Mouse (Mus musculus) neural tube, embryonic 10.5 days (tissue): ENCODE results near the gene Tfap2a.

Experiments
- DNase-seq: peaks from one replicate; pipeline ENCODE4 v3.0.0-alpha.2; 2017; ENCODE audit warnings: low spot score; ENCODE audit errors: extremely low spot score

The Tfap2a gene

DNA sequence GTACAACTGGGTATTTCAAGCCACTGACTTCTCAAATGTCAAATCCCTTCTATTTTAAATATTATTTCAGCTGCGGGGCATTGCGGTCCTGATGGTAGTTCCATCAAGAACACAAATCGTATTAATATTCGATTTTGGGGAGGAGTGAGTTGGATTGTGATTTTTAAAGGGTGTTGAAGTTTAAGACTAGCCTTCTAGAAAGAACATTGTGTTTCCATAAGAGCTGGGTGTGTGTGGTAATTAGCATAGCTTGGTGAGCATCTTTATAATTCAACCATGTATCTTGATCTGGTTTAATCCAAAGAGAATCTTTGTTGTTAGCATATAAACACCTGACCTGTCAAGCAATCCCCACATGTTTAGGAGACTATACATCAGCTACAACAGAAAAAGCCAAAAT is 24.9 kb downstream of the Tfap2a start:
- no peak for DNase-seq

DNA sequence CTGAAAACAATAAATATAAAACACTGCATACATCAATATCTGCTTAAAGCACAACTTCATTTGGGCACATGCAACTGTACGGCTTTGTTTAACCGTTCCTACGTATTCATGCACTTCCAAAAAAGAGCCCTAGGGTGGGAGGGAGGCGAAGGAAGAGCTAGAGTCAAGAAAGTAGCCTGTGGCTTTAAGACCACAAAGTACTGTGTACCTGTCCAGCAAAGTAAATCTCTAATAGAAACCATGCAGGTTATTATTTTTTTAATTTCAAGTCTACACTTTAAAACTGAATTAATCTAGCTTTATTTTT is 25.7 kb downstream of the Tfap2a start:
- no peak for DNase-seq

DNA sequence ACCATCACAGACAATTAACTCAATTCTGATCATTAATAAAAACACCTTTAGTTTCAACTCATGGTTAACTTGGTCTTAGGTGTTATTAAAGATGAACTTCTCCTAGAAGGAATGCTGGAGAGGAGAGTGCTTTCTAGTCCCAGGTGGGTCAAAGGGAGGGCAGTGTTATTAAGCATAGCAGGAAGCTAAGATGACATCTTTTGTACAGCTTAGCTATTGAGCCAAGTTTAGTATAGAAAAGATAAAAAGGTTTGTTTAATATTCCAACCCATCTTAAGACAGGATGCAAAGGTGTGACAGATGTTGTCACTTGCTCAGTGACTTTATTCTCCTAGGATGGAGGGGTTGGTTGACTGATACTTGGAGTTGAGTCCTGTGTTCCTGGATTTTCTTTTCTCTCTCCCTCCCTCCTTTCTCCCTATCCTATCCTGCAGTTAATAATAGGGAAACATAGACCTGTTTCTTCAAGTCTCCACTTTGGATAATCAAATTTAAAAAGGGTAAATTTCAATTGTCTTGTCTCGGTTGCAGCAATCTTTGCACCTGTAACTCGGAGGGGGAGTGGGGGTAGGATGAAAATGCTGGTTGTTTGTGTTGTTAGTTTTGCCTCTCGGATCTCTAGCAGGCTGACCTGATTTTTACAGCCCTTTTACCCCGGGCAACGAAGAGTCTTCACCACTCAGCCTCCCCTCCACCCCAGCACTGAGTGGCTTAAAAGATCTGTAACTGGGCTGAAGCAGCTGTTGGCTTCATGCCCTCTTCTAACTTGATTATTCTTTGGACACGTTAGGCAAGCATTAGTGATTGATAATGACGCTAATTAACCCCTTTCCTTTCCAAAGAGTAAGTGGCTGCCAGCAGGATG is 26.3 kb downstream of the Tfap2a start:
- DNase-seq = peak; percentile 27

DNA sequence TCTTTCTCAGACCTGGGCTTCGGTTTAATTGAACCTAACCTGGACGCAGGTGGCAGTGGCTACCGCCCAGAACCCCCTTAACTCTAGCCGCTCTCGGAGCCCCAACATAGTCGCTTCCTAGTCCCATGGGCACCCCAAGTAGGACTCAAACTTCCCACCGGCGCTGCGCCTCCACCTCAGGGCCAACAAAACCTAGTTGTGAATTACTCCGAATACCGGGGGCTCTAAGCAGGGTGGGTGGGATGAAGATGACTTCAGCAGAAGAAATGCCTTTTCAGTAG is 28.2 kb downstream of the Tfap2a start:
- DNase-seq = peak; percentile 50

DNA sequence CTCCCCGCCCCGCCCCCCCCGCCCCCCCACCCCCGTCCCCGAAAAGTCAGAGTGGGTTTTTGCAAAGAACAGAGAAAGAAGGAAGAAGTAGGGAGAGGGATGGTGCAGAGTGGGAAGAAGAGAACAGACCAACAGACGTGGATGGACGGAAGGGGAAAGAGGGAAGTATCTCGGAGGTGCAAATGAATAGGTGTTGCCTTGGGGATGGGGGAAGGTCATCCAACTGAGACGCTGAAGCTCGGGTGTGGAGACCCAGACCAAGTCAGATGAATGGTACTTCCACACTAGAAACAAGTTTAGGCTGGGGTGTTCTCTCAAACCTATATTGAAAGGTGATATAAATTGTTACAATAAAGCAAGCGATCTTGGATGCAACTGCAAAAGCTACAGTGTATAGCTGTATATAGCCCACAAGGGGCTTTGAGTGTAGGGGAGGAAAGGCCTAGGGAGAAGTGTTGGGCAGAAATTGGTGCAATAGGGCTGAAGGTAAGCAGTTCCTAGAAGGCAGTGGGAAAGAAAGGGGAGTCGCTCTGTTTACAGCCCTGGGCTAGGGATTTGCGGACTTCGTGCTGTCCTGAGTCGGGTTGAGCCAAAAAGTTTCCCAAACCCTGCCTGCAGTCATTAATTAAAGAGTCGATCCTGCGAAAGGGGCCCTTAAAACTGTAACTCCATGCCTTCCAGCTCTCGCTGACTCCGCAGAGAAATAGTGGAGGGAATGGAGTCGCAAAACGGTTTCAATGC is 28.7 kb downstream of the Tfap2a start:
- peak; percentile 42 for DNase-seq

DNA sequence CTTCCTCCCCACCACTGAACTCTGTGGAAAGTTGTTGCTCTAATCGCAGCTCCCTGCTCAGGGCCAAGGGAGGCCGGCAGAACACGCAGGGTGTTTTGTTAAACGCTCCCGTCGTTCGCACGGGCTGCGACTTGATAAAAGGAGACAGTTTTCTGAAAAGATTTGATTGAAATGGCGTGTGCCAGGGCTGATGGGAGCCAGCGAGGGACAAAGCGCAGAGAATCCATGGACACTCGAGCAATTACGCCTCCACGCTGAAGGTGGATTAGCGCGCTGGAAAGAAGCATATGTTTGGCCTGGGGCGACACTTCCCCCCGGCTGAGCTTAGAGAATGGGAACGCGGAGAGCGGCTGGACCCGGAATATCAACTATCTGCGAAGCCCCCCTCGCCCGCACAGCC is 29.3 kb downstream of the Tfap2a start:
- peak; percentile 57 for DNase-seq

DNA sequence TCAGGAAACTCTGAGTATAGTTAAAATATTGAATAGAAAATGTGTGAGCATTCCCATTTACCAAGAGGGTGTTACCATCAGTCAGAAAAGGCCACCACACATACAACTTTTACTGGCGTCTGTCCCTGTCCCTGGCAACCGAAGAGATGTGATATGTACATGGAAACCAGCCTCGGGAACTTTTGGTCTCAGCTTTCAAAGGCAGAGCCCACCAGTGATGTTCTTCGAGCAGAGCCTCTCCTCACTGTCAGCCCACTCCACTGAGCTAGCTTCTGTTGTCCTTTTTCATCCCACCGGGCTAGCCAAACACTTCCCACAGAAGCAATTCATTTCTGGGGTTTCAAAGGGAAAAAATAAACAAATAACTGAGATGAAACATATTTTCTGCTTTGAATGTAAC is 29.9 kb downstream of the Tfap2a start:
- DNase-seq = peak; percentile 37

DNA sequence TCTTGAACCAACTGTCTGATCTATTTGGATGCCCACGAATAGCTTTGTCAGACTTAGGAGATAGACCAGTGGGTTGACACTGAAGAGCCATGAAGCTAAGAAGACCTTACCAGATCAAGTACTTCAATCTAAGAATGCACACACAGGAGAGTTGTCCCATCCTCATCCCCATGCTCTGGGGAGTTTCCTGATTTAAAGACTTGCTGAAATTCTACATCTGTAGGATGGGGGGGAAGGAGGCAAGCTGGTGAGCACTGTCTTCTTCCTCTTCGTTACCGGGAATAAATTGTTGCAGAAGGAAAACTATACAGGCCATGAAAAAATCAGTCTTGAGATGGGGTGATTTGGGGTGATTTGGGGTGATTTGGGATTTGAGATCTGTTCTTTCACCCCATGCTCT is 30.5 kb downstream of the Tfap2a start:
- DNase-seq = peak; percentile 23

DNA sequence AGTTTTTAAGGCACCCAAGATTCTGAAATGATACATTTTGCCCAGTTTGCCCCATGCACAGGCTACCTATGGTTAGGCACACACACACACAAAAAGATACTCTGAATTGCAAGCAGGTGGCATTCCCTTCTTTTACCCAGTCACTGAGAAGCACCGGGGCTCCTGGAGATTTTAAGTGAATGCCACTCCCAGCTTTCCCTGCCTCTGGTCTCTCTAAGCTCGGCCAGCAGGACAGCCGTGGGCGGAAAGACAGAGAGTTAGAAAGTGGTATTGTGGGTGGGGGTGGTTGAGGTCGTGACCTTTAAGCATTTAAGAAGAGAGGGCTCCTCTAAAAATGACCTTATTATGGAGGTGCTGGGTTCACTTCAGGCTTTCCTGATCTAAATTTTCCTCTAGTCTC is 31.6 kb downstream of the Tfap2a start:
- DNase-seq = peak; percentile 23

DNA sequence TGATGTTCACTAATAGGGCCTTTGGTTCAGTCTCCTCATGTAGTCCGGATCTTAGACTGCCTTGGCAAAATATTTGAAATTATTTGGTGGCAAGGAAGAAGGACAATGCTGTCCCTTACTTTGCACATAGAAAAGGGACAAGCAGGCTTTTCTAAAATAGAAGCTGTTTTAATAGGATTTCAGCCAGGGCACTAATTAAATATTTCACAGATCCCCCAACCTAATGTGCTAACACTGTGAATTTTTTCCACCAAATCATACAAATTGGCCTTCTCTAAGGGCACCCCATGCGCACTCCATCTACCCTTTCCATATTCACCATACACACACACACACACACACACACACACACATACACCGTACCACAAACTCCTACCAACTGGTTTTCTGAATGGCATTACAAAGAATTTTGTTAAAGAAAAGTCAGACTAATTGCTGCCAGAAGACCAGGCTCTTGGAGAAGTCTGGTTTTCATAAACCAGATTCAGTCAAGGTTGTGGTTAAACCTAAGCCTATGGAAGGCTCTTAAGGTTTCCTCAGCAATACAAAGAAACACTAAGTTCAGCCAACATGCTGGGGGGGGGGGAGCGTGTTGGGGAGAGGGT is 32.3 kb downstream of the Tfap2a start:
- DNase-seq = no peak

DNA sequence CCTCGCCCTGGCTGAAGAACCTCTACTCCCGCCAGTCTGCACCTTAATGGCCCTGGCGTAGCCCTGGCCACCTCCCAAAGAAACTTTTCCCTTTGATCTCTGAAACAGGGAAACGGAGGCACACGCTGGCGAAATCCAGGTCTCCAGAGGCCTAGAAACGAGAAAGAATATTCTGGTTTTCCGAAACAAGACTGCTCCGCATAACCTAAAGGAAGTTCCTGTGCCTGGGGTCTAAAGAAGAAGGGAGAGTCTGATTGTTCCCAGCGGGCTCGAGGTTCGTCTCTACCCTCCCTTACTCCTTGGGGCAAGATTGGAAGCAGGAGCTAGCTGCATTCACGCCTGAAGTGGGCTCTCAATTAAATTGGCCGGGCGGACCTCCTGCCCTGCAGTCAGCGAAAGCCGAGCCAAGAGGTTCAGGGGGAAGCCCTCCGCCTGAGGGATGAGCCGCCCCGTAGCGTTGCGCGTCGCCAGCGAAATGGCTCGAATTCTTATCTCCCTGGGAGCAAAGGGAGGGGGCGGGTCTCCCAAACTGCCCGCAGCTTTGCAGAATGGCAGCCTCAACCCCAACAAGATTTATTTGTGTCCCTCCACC is 33.2 kb downstream of the Tfap2a start:
- DNase-seq = peak; percentile 61

DNA sequence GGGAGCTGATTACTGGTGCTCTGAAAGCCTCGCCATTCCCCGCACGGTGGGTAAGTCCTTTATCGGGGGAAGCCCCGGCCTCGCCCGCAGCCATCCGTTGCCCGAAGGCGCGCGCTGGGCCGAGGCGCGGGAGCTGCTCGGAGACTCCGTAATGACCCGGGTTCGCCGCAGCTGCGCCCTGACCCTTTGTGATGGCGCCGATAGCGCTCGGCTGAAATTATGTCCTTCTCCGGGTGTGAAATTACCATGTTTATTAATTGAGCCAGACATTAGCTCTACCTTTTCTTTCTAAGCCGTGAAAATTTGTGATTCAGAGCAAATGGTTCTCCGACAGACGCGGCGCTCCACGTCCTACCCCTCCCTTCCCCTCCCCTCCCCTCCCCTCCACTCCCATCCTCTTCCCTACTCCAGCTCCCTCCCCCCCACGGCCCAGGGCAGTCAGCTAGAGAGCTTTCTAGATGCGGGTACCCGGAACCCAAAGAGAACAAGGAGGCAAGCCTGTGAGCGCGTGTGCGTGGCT is 34.1 kb downstream of the Tfap2a start:
- peak; percentile 68 for DNase-seq

DNA sequence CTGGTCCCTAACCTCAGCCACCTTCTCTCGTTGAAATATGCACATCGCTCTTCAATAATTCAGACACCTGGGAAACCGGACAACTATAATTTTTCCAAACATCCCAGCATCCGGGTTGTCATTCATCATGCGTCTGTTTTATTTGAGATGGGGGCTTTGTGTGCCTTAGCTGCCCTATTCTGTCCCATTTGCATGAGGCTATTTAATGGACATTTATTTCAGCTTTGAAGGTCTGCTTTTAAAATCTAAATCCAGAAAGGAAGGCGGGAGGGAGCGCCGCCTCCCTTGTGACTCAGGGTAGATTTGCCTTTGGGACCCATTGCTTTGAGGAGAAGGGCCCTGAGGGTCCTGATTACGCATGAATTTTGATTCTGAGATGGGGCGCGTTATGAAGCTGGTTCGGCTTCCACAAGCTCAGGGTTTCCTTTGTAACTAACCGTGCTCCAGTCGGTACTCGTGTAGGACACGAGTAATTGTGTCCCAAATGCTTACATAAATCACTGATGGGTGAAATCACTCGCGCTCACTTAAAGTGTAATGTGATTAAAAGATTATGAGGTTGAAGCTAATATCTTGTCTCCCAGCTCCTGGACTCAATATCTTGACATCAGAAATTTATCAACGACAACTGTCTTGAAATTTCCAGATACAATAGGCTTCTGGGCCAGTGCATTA is 34.9 kb downstream of the Tfap2a start:
- DNase-seq = peak; percentile 33

DNA sequence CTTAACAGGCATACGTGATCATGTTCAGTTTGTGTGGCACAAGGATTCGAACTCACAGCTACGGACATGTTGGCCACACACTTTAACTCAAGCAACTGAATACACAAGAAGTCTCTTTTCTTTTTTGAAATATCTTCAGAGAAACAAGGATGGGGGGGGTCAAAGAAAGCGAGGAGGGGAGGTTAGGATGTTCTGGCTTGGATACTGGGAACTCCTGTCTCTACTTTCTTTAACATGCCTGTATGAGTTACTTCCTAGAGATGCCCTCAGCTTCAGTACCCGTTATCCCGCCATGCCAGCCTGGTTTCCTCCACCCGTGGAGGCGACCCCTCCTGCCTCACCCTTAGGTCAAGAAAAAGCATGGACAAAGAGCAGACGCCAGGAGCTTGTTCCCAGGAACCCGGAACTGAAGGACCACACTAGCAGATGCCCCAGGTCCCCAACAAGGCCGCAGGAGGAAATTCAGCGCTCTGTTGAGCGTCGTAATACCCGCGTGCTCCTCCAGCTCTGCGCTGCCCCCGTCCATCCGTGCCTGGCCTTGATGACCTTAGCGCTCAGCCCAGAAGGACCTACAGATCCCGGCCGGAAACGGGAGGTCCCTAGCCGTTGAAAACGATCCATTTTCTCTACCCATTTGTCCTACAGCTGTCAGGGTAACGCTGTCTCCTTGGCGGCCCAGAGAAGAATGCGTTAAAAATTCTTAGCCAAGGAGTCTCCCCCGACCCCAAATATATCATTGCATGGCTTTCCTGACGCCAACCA is 35.6 kb downstream of the Tfap2a start:
- DNase-seq = peak; percentile 54

DNA sequence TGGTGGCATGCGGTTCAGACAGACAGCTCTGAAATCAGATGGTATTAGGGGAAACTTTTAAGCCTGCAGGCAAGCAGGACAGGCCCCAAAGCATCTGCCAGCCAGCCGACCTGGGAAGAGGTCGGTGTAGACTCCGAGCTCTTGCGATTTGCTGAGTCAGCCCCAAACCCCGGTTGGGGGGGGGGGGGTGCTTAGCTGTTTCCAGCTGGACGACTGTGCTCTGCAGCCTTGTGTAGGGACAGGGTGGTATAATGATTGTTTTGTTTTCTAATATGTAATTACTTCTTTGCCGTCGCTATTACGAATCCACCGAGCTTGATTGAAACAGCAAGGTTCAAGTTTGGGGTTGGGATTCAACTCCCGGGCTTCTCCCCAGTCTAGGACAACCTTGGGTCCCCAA is 36.5 kb downstream of the Tfap2a start:
- peak; percentile 24 for DNase-seq

DNA sequence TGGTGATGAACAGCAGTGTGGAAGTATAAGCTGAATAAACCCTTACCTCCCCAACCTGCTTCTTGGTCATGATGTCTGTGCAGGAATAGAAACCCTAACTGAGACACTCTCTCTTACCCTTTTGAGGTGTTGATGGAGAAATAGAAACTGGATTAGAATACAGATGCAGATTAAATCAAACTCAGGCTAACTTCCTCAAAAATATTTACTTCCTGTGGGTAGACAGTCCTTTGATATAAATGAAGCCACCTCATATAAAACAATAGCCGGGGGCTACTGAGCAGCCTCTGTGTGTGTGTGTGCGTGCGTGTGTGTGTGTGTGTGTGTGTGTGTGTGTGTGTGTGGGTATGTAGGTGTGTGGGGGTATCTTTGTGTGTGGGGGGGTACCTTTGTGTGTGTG is 52.4 kb downstream of the Tfap2a start:
- DNase-seq = no peak

DNA sequence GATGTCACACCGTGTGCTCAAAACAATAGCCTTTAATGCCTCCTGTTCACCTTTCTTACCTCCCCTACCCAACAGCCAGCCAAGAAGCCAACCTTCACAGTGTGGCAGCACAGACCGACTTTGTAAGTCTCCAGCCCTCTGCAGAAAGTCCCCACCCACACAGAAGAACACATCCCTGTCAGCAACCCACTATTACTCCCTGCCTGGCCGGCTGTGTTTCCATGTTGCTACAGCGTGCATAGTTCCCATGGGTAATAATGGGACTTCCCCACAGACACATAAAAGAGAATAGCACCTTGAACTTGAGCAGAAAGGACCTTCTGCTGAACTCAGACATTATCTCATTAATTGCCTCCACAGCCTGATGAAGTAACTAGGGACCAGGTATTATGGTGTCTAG is 61.4 kb downstream of the Tfap2a start:
- no peak for DNase-seq
